Comparison of ENCODE assay signal across 10 mouse cellular contexts in genomic region chr9:96399425-96399878, GRCm38 (mm10). TPM values are rescaled to one million over a fixed set of nuclear protein-coding genes. Genes with fewer than 3 reads are reported as not detected.
DNase-seq lines count a peak whose midpoint lies in the region; ATAC-seq lines count a peak whose summit lies in the region.
"Had no signal": no experiment of that assay in that cellular context is flagged by ENCODE, and none has a peak within 500 bp of the region (broad histone marks: within the 10 kb centered on the region; RNA-seq: fewer than 3 reads in every experiment).

No protein-coding gene starts in this region.

- no peak for ATAC-seq in lung, embryonic 15.5 days (ENCODE audit: borderline replicate concordance, extremely low read depth, low FRiP score, low TSS enrichment)
- ATAC-seq in liver, embryonic 13.5 days (ENCODE audit: low read depth), result no peak
- ATAC-seq in midbrain, embryonic 13.5 days, result no peak

- no peak for DNase-seq in lung, postnatal 25 days (ENCODE audit: low spot score)
- DNase-seq in MEL-GATA-1-ER (ENCODE audit: extremely low read depth, low read depth), result peak; percentile 99
- DNase-seq in liver, embryonic 13.5 days, result no peak
- peak; percentile 67 for DNase-seq in thymus, postnatal 0 days (ENCODE audit: low spot score)
- DNase-seq in urinary bladder, adult 18-20 months (ENCODE audit: low spot score in 2 of 2), result no peak
- DNase-seq in kidney, postnatal 10 days, result no peak
- DNase-seq: adrenal gland, postnatal 10 days; kidney, postnatal 4 days had no signal

- H3K4me3 ChIP-seq in lung, embryonic 15.5 days, result no peak overlapping the region
- no peak overlapping the region for H3K4me3 ChIP-seq in liver, embryonic 13.5 days (replicated peaks)
- H3K4me3 ChIP-seq in midbrain, embryonic 13.5 days (replicated peaks), result no peak overlapping the region

- H3K27ac ChIP-seq in lung, embryonic 15.5 days, result peak overlapping the region; percentile 43
- peak overlapping the region; percentile 69 for H3K27ac ChIP-seq in liver, embryonic 13.5 days
- no peak overlapping the region for H3K27ac ChIP-seq in midbrain, embryonic 13.5 days

- no peak overlapping the region for H3K4me2 ChIP-seq in lung, embryonic 15.5 days
- H3K4me2 ChIP-seq in liver, embryonic 13.5 days, result no peak overlapping the region
- no peak overlapping the region for H3K4me2 ChIP-seq in midbrain, embryonic 13.5 days (replicated peaks)

- no peak overlapping the region for H3K9ac ChIP-seq in lung, embryonic 15.5 days
- H3K9ac ChIP-seq in liver, embryonic 13.5 days, result no peak overlapping the region
- H3K9ac ChIP-seq in midbrain, embryonic 13.5 days (replicated peaks), result no peak overlapping the region

- no peaks in the 10 kb centered on the region for H3K36me3 ChIP-seq in lung, embryonic 15.5 days
- no peaks in the 10 kb centered on the region for H3K36me3 ChIP-seq in liver, embryonic 13.5 days
- no peaks in the 10 kb centered on the region for H3K36me3 ChIP-seq in midbrain, embryonic 13.5 days

- H3K9me3 ChIP-seq in lung, embryonic 15.5 days, result no peaks in the 10 kb centered on the region
- H3K9me3 ChIP-seq in liver, embryonic 13.5 days (replicated peaks), result no peaks in the 10 kb centered on the region
- H3K9me3 ChIP-seq in midbrain, embryonic 13.5 days, result no peaks in the 10 kb centered on the region

- 56% methylated on average over 6 of the region's 6 CpGs for WGBS in lung, embryonic 15.5 days
- WGBS in liver, embryonic 13.5 days (ENCODE audit: insufficient replicate concordance), result 22% methylated on average over 6 of the region's 6 CpGs
- WGBS in midbrain, embryonic 13.5 days, result 83% methylated on average over 6 of the region's 6 CpGs

- no peaks in the 10 kb centered on the region for H3K27me3 ChIP-seq in lung, embryonic 15.5 days
- H3K27me3 ChIP-seq in liver, embryonic 13.5 days, result no peaks in the 10 kb centered on the region
- 0 out of 2 replicates have a peak, but pooled peaks cover 3% of the 10 kb centered on the region for H3K27me3 ChIP-seq in midbrain, embryonic 13.5 days

- H3K4me1 ChIP-seq in lung, embryonic 15.5 days, result peaks cover 20% of the 10 kb centered on the region
- H3K4me1 ChIP-seq in liver, embryonic 13.5 days (replicated peaks), result peaks cover 22% of the 10 kb centered on the region
- peaks cover 7% of the 10 kb centered on the region for H3K4me1 ChIP-seq in midbrain, embryonic 13.5 days (replicated peaks)

RNA-seq across cellular contexts. Expression of gene Atp1b3, which starts 35.2 kb away (rescaled TPM):
- polyA plus RNA-seq in lung, embryonic 15.5 days (2015; fragmentation: Nextera tagmentation; extraction: Ambion mirVana), result 193 and 197 TPM in 2 replicates
- 87.3 and 98.3 TPM in 2 replicates for polyA plus RNA-seq in liver, embryonic 13.5 days (2015; fragmentation: Nextera tagmentation; extraction: Ambion mirVana)
- polyA plus RNA-seq in thymus, postnatal 0 days (2015; fragmentation: Nextera tagmentation; extraction: Ambion mirVana), result 203 and 216 TPM in 2 replicates
- 168 and 178 TPM in 2 replicates for polyA plus RNA-seq in midbrain, embryonic 13.5 days (2015; fragmentation: Nextera tagmentation; extraction: Ambion mirVana)

Comparison
In these comparisons a context has a peak if more than half of its experiments do, and no peak if none do; other contexts are left out.
1. DNase-seq: peak in MEL-GATA-1-ER (single experiment) and thymus, postnatal 0 days (single experiment); none in lung, postnatal 25 days (single experiment), liver, embryonic 13.5 days (single experiment), urinary bladder, adult 18-20 months (0 of 2) and kidney, postnatal 10 days (single experiment).